Mouse (Mus musculus): Measurements from ENCODE around the gene Ubac1.

GRCm38 (mm10) chr2:25992285-25992684, 29.3 kb downstream of the Ubac1 start:
- no peak for TF ChIP-seq CTCF (IDR thresholded peaks at IDR 0.05; ENCODE audit: low read depth, low read length)
- no peak for TF ChIP-seq GATA1 (IDR thresholded peaks at IDR 0.05; ENCODE audit: borderline replicate concordance, low read length)
